Mouse (Mus musculus) adrenal gland, postnatal 4 days (tissue): Measurements from ENCODE around the gene Pde4dip. TPM values are rescaled to one million over a fixed set of nuclear protein-coding genes. Genes with fewer than 3 reads are reported as not detected.
A peak's percentile ranks its signal among the peaks of the same experiment; 100 is the strongest.

ENCODE experiments used
- DNase-seq, 2 experiments: peaks; one replicate each; pipeline ENCODE4 v3.0.0; 2021 to 2022; ENCODE audit warnings: low spot score in 2 of 2, mixed read lengths in 2 of 2
- total RNA-seq, 2 experiments: library from RNA; stranded (reverse); gene quantifications; 2 replicates each; pipeline ENCODE4 v1.2.3; 2021

Gene Pde4dip
- total RNA-seq, 2 experiments from 2014 or later = 43.0 to 64.5 TPM

DNA sequence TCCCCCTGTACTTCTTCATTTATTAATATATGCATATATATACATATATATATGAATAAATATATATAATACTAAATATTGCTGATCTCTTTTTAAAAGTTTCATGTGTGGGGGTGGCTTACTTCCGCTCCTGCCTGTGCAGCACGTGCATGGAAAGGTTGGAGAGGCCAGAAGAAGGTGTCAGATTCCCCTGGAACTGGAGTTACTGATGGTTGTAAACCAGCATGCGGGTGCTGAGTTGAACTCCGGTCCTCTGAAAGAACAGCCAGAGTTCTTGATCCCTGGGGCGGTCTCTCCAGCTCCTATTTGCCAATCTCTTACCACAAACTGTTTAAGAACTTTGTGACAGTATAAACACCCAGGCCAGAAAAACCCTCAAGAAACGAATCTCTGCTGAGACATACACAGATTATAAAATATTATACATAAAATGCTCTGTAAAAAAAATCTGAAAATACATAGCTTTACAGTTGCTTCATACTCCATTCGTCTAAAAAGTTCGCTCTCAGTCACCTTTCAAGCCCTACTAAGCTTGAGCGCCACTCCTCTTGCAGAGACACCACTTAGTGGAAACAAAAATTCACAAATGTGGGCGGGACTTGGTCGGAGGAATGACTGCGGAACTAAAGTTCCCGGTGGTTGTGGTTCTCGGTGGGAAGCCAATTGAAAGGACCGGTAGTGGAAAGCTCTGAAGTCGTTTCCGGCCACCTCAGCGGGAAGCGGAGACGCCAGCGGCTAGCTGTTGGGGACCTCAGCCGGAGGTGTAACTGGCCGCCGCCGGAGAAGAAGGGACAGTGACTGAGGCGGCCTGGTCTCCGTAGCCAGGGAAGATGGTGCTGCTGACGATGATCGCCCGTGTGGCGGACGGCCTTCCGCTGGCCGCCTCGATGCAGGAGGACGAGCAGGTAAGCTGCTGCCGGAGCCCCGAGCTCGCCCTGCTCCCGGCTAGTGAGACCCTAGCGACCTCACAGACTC lies 12.3 kb upstream of the Pde4dip start, which contains the start of gene Sec22b:
Gene Sec22b (plus strand): TSS at position 675 of the 975 bp plus-strand sequence.
- DNase-seq = peak; percentile 55 to 74

DNA sequence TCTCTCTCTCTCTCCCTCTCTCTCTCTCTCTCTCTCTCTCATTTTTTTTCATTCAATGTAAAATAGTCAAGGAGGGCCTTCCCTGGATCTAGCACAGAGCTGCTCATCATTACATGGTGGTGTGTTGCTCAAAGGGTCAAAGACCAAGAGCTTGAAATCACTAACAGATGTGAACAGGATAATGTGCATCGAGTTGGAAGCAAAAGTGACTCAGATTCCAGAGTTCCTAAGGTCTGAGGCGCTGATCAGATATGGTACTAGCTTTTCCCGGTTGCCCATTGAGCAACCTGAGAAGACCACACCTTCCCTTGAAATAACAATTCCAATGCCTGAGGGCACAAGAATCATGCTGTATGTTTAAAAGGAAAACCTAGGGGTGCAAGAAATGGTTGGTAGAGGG lies 9.9 kb upstream of the Pde4dip start:
- DNase-seq = no peak

DNA sequence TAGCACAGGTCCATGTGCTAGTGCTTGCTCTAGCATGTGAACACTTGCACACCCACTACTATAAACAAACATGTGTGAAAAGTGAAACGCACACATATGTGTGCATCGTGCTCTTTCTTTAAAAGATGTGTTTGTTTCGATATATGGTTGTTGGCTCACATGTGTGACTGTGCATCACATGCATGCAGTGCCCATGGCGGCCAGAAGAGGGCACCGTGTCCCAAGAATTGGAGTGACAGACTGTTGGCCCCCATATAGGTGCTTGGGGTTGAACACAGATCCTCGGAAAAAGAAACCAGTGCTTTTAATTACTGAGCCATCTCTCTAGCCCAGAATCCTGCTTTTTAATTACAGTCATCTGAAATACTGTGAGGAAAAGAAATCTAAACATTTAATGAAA lies 6.2 kb upstream of the Pde4dip start:
- DNase-seq = no peak

DNA sequence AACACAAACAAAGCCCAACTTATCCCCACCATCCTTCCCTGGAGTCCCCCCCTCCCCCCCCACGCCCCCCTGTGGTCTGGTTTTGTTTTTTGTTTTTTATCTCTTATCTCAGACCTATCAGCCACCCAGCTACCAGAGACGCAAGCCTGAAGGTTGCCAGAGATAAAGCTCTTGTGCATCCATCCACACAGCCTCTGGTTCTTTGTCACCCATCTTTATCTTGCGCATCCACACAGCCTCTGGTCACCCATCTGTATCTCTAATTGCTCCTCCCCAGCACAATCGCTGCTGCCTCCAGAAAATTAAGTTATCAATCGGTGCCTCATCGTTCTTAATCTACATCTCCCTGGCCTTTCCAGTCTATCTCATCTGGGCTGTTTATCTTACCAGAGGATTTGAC lies 1.7 kb upstream of the Pde4dip start:
- DNase-seq = no peak

DNA sequence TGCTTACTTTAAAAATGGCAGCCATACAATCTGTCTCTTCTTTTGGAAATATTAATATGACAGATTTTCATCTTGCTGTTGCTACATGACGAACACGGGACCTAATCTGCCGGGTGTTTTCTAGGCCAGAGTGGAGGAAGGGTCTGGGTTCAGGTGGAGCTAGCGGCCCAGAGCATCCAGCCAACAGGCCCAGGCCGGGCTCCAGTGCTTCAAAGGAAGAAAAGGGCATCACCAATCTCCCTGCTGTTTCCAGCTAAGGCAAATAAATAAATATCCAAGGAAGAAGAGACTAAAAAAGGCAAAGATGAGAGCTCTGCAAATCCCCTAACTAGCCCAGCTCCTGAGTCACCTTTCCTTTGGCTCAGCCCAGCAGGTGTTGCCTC lies 731 bp downstream of the Pde4dip start:
- DNase-seq = no peak

DNA sequence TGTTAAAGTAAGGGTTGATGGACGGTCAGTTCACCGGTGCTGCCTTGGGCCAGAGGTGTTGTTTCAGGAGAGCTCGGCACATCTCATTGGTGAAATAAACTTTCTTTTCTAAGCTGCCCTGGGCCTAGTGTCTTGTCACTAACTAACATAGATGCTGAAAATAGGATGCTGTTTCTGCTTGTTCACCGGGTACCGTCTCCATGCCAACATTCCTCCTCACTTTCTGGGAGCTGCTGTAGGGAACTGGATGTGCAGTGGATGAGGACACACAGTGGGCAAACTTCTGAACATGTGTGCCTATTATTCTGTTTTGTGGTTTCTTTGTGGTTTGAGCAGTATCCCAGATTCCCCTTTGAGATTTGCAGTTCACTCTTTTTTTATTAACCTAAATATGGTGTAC lies 6.9 kb downstream of the Pde4dip start:
- no peak for DNase-seq

DNA sequence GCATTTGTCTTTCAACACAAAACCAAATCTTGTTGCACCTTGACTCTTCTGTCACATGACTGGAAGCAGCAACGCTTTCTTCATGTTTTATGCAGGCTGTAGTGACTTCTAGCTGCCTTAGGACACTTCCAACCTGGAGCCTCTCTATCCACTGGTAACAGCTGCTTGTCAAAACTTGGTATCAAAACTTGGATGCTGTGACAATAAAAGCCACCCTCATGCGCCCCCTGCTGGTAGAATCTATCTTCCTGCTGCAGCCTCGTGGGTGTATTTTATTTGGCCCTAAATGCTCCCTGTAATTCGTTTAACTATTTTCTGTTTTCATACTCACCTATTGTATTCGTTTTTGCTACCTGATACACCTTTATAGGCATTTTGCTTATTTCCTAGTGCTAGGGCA lies 9.3 kb downstream of the Pde4dip start:
- peak; percentile 46 to 52 for DNase-seq

DNA sequence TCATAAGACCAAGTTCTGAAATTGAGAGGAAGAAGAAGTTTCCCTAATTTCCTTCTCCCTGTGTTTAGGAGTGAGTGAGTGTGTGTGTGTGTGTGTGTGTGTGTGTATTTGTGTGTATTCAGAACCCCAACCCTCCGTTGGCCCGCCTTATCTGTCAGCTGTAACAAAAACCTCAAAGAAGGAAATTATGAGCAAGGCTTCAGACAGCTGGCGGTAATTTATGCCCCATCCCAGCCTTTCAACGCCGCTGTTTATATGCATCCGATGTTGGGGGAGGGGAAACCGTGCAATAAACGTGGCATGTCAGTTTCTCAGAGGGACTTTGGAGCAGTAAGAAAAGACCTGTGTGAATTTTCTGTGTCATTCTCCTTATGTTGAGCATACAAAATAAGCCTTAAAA lies 12.2 kb downstream of the Pde4dip start:
- no peak for DNase-seq

DNA sequence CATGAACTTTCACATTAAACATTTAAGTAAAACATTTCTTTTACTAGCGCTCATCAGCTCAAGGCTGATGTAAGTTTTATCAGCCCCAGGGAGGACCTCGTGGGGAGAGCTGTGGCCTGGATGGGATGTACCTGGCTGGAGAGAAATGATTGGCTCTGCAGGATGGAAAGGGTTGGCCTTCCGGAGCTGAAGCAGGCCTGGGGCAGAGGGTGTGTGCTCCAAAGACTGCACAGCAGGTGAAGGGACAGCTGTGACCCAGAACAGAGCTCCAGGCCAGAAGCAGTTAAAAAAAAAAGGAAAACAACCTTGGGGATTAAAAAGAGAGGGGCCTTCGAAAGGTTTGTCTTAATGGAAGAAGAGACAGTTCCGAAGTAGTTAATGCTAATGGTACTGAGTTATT lies 13.7 kb downstream of the Pde4dip start:
- DNase-seq = no peak

DNA sequence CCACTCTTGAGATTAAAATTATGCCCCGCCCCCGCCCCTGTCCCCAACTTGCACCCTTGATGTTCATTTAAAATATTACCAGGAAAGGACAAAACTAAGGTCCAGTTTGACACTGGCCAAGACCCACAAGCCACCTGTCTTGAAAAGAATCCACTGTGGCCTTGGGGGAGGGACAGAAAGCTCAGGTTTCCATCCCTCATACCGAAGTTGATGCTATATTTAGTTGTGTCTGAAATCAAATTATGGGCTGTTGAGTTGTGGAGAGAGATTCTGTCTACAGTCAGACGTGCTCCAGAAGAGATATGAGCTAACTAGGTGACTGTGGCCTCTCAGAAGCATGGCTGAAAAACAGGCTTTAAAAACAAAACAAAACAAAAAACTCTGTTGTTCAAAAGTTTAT lies 18.8 kb downstream of the Pde4dip start:
- DNase-seq = no peak

DNA sequence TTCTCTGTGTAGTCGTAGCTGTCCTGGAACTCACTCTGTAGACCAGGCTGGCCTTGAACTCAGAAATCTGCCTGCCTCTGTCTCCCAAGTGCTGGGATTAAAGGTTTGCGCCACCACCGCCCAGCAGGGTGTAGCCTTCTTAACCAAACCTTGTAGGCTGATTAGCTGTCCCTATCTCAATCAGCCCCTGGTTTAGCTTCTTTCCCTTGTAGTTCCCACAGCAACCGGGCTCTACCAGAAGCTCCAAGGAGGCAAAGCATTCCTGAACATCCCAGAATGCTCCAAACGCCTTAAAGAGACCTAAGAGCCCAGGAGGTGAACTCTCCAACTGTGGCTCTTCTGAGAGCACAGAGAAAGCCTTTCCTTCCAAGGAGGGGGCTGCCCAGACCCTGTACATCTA lies 19.8 kb downstream of the Pde4dip start:
- no peak for DNase-seq

DNA sequence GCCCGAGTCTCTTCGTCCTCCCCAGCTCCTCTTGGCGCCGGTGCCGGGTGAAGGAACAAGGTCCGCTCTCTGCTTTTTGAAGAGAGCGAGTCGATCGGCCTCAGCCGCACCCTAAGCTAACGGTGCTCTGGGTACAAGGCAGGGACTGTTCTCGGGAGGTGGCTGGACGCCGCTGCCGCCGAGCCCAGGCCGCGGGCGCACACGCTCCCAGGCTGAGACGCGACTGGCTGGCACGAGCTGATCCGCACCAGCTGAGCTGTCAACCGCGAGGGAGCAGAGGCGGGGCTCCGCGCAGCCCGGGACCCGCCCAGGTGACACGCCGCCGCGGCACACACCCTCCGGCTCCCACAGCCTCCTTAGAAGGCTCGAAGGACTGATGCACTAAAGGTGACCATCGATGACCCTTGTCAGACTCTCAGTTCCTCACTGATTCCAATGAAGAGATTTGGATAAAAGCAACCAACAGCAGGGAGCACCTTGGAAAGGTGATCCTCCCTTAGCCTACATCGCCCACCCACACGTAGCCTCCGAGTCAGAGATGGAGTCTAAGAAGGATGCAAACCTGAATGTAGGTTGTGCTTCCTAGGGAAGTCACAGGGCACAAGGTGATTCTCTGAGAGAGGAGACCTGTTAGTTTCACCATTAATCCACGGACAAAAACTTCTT lies 20.4 kb downstream of the Pde4dip start:
- peak; percentile 9 to 22 for DNase-seq

DNA sequence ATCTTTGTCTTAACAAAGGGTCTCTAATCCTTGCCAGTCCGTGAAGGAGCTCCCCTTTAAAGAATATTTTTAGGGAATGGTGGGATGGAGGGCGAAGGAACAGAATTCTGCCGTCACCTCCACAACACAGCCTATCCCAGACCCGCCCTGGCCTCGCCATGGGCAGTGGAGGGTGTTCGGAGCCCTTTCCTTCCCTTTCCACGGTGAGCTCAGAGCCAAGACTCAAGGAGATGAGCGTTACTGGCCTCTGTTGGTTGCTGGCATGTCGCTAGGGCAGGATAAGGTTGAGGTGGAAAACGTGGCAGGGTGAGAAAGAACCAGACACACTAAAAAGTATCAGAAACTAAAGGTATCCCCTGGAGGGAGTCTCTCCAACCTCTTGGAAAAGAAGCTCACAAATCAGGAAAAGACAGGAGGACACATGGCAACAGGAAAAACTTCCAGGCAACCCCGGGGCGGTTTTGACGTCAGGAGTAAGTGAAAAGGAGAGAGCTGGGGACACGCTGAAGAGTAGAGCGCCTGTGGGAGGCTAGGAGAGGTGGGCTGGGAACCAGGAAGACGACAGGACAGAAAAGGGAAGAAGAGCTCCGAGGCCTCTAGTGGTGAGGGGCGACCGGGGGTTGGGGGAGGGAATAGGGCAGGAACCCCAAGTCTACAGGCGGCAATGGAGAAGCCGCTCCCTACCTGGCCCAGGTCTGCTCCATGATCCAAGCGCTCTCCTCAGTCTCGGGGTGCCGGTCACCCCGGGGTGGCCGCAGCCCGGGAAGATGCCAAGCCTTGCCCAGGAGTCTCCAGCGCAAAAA lies 21.1 kb downstream of the Pde4dip start:
- no peak for DNase-seq

DNA sequence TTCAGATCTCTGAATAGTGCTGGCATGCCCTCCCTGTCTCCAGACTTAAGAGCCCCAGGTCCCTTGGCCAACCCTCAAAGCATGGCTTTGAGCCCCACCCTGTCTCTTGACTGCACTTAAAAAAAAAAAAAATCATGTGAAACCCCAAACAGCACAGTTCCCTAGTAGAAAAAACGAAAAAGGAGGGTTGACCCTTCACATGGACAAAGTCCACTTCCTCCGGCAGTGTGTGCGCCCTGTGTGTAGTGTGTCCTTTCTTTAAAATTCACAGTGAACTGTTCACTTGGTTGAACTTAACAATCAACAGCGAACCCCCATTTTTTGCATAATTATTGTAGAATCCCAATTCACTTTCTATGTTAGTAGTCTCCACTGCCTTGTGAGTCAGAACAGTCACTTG lies 21.8 kb downstream of the Pde4dip start:
- DNase-seq = no peak

DNA sequence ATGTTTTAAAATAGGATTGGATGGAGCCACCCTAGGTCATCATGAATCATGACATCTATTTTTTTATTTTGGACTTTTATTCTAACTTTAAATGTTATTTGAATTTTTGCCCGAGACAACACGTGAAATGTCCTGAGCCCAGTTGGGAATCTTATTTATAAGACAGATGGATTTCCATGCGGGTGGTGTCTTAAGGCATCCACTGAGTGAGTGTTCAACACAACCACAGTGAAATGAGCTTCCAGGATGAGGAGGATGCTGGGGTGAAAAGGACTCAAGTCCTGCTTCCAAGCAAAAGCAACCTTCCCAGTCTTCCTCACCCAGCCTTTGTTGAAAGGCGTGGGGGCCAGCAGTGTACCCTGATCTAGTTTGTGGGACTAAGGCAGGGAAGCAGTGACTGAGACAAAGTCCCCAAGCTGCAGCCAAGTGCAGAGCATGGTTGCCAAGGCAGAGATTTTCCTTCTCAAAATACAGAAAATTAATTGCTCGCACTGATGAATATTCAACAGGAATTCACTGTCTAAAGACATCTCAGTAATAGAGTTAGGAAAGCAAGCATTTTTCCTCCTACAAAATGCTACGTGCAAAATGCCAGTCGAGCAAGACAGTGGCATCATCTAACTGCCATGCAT lies 27.6 kb downstream of the Pde4dip start:
- no peak for DNase-seq

DNA sequence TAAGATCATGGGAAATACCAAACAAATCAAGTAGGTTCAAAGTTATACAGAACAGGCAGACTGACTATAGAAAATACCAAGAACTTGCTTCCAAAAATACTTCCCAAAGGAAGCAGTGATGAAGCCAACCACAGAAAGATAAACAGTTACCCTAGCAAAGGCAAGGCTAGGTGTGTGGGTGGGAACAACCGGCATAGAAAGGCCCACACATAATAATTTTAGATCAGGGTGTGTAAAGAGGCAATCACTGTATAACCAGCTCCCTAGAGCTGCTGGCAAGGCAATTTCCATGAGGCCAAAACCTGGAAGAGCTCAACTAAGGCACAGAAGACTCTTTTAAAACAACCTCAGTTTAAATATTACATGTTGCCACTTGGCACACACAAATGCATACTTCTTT lies 29.1 kb downstream of the Pde4dip start:
- DNase-seq = no peak

DNA sequence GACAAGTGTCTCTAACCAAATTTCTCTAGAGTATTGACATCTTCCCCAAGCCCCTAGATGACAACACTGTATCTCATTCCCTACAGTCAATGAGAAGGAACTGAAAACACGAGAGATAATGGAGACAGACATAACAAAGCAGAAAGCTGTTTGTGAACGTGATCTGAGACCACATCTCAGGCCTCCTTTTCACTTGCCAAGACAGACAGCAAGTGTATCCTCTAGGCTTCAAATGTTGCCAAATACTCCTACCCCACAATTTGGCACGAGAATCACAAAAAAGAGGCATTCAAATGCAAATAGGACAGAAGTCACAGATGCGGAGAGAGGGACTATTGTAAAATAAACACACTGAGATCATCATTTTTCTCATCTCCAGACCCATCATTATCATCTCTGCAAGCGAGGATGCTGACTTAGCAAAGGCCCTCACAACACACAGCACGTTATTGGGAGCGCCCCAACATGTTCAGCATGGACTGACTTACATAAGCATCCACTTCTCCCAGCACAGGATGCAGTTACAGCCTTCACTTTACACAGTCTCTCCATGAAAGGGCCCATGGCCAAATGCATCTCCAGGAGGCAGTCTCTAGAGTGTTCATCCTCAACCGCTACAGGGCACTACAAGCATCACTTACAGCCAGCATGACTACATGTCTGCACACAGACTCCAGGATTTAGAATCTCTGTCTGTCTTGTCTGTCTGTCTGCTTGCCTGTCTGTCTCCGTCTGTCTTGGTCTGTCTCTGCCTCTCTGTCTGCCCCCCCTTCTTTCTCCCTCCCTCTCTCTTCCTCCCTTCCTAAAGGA lies 33.7 kb downstream of the Pde4dip start:
- DNase-seq = no peak

DNA sequence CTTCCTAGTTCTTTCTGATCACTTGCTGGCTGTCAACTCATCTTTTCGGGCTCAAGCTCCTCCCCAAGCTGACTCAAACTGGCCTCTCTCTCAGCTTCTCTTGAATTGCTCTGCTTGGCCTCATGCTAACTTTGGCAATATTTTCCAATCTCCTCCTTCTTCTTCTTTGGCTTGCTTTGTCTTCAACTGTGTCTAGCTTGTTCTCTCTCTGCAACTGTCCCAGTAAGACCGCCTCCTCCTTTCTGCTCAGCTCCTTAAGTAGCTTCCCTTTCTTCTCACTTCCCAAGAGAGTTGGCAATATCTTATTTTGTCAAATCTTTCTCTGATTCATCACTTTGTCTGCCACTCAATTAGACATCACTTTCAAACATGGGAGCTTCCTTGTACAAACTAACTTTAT lies 36.7 kb downstream of the Pde4dip start:
- DNase-seq = no peak

DNA sequence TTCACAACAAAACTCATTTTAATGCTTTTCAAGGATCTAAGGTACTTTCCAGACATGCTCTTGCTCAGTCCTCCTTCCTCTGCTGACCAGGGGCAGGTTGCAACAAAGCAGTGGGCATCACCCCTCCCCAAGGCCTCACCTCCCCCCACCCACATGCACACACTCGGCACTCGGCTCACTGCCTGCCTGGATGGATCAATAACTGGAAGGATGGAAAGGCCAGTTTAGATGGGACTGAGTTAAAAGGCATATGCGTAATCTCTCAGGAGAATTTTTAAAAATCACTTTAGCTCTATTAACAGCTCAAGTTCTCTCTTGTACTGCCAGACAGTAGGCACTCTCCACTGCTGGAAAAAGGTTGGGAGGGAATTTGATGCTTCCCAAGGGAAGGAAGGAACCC lies 40.9 kb downstream of the Pde4dip start:
- no peak for DNase-seq

DNA sequence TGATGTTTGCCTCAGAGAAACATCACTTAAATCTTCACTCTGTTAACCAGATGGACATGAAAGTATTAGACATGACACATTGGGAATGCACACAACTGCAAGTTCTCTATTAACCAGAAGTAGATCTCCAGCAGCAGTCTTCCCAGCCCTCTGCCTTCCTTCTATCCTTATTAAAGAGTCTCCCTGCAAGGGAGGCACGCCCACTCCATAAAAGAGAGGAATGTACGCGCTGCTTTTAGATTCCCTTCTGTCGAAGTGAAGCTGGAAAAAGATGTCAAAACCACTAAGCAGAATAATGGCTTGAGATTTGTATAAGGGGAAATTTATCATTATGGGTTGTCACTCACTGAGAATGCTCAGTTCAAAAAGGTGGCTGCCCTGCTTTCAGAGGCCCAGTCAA lies 42.1 kb downstream of the Pde4dip start:
- no peak for DNase-seq
